Mouse (Mus musculus): Measurements from ENCODE around the gene Gm20219.

DNA sequence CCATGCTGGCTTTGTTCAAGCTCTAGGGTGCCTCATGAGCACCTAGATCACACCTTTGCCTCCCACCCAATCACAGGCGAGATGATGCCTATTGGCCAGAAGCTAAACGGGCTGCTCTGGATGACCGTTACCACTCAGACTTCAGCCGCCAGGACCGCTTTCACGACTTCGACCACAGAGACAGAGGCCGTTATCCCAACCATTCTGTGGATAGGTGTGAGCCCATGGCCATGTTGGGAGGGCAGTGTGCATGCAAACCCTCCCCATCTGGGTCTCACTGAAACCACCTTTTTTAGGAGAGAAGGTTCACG is 49.8 kb upstream of the Gm20219 start:
- TF ChIP-seq POLR2A (IDR thresholded peaks at IDR 0.05; ENCODE audit: insufficient read length, low read depth) (no peak), USF1 (IDR thresholded peaks at IDR 0.05; ENCODE audit: low read depth) (no peak)
